Mouse (Mus musculus) G1E (cell line): ENCODE measurements at regions not wholly inside any gene's neighbourhood (a gene's known extent, or its start where the extent isn't known, plus 50 kb on each side); places are given as distances from the start of the nearest gene placed in this dataset.

Experiments
- CTCF ChIP-seq: IDR thresholded peaks from 2 replicates; pipeline ENCODE4 v1.5.1; 2012; ENCODE audit warnings: low read depth, low read length, inconsistent platforms, mixed read lengths
- GATA1 ChIP-seq: IDR thresholded peaks from 2 replicates; pipeline ENCODE4 v1.6.1; 2012; ENCODE audit warnings: borderline replicate concordance, low read length, inconsistent platforms, mixed read lengths
- POLR2AphosphoS5 ChIP-seq: IDR thresholded peaks from 2 replicates; pipeline ENCODE4 v1.6.1; 2012; ENCODE audit warnings: low read depth, low read length, inconsistent platforms; ENCODE audit not compliant: insufficient replicate concordance

DNA sequence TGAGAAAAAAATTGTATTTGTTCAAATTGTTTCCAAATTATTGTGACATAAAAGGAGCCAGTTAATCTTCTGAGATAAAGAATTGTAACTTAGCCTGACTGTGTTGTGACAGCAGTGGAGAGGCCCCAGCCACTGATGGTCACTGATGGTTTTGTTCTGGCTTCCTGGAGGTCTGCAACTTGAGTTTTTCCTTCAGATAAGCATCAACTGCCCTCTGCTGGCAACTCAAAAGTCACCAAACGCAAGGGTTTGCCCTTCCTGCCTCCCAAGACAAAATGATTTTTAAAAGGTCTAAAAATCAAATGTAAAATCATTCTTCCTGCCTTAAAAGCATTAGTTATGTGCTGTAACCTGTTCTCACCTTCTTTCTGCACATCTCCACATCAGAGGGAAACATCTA, 382.6 kb downstream of the 9430069I07Rik start:
- TF ChIP-seq CTCF = no peak
- TF ChIP-seq POLR2AphosphoS5 = no peak
- TF ChIP-seq GATA1 = no peak
